Mouse (Mus musculus): Measurements from ENCODE around the gene Nmt1. TPM values are rescaled to one million over a fixed set of nuclear protein-coding genes. Genes with fewer than 3 reads are reported as not detected.

Gene Nmt1
- polyA plus RNA-seq, 1 experiment from 2014 or later: 49.4 TPM

DNA sequence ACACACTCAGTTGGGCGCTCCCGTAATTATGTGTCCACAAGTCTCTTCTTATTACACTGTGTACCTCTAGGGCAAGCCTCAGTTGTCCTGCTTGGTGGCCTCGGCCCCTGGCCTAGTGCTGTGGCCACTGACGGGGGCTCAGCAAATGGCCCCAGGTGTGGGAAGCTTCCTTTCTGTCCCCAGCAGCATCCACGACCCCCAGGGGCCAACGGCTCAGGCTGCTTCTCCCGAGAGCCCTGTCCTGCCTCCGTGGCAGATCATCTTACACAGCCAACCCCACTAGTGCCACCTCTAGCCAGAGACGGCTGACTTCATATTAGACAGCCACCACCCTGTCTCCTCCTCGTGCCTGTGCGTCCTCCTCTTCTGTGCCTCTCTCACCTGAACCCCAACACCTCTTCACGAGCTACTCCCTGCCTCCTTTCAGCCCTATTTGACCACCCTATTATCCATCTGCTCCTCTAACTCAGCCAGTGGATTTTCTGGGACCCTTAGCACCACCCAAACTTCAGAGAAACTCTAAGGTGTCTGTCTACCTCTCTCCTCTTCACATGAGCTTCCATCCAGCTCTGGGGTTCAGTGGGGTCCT is 71.5 kb downstream of the Nmt1 start:
- H3K4me2 ChIP-seq: peak overlapping the region; percentile 14; the same call in 1 of the 2 replicates
- 57% methylated on average over 12 of the region's 12 CpGs for WGBS (ENCODE audit: insufficient replicate concordance)
- H3K4me1 ChIP-seq (ENCODE audit: control insufficient read depth, insufficient read depth, low read length): peaks cover 50% of the 10 kb centered on the region
- H3K27ac ChIP-seq (ENCODE audit: low read depth, low read length): 0 out of 2 replicates have a peak overlapping the region, but pooled peaks have one; percentile 15
- H3K4me3 ChIP-seq (ENCODE audit: low read depth, low read length): no peak overlapping the region
- no peaks in the 10 kb centered on the region for H3K36me3 ChIP-seq (ENCODE audit: control insufficient read depth, insufficient read depth, low read length)
- peak overlapping the region; percentile 39; the same call in 1 of the 2 replicates for H3K9ac ChIP-seq (ENCODE audit: low read depth, low read length)
- peaks cover 28% of the 10 kb centered on the region for H3K27me3 ChIP-seq (ENCODE audit: control insufficient read depth, insufficient read depth, low read length)
- no peak for ATAC-seq (replicated peaks; ENCODE audit: insufficient number of reproducible peaks, low FRiP score, low TSS enrichment)
- H3K9me3 ChIP-seq (replicated peaks; ENCODE audit: control insufficient read depth, low read length): no peaks in the 10 kb centered on the region

DNA sequence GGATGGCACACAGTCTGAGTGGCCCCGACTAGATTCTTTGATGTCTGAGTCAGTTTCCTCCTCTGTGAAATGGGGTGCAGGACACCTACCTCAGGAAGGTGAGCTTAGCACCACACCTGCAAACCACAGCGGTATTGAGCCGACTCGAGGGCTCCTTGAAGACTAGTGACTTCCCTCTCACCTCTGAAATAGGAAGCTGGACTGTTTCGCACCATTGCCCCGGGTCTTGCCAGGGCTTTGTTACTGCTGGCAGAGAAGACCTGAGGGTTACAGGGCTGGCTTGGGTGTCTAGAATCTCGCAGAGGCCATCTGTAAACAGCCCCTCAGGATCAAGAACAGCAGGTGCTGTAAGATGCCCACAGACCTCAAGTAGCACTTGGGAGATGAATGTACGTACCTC is 72.4 kb downstream of the Nmt1 start:
- Histone ChIP-seq H3K36me3 (ENCODE audit: control insufficient read depth, insufficient read depth, low read length) (no peaks in the 10 kb centered on the region), H3K9me3 (replicated peaks; ENCODE audit: control insufficient read depth, low read length) (no peaks in the 10 kb centered on the region), H3K4me1 (ENCODE audit: control insufficient read depth, insufficient read depth, low read length) (peaks cover 42% of the 10 kb centered on the region), H3K4me2 (peak overlapping the region; percentile 93; the same call in 1 of the 2 replicates), H3K27ac (ENCODE audit: low read depth, low read length) (no peak overlapping the region), H3K9ac (ENCODE audit: low read depth, low read length) (no peak overlapping the region), H3K27me3 (ENCODE audit: control insufficient read depth, insufficient read depth, low read length) (peaks cover 32% of the 10 kb centered on the region), H3K4me3 (ENCODE audit: low read depth, low read length) (no peak overlapping the region)
- ATAC-seq (replicated peaks; ENCODE audit: insufficient number of reproducible peaks, low FRiP score, low TSS enrichment): no peak
- 66% methylated on average over 8 of the region's 8 CpGs for WGBS (ENCODE audit: insufficient replicate concordance)

DNA sequence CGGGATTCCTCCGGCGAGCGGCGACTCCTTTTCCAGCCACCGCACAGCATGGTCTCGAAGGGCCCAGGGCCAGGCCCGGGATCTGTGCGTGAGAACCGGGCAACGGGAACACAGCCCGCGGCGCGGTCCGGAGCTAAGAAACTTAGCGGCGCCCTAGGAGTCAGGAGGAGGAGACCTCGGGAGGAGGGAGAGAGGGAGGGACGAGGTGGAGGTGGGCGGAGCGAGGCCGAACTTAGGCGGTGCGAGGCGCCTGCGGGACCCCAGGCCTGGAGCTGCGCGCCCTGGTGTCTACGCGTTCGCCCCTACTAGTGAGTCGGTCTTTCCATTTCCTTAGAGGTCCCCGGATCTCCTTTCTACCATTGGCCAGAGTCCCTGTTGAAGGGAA is 73.5 kb downstream of the Nmt1 start, which contains the start of the genes Plcd3 and Acbd4:
TSS of gene Plcd3 (minus strand) at position 178 of the 385 bp plus-strand sequence.
TSS of gene Acbd4 (plus strand) at position 202 of the 385 bp plus-strand sequence.
- peak within 1 kb of the TSS; percentile 35; the same call in 1 of the 2 replicates for H3K27ac ChIP-seq (ENCODE audit: low read depth, low read length)
- peak within 1 kb of the TSS; percentile 44 for H3K9ac ChIP-seq (ENCODE audit: low read depth, low read length)
- H3K36me3 ChIP-seq (ENCODE audit: control insufficient read depth, insufficient read depth, low read length): no peaks in the 10 kb centered on the region
- peaks cover 36% of the 10 kb centered on the region for H3K4me1 ChIP-seq (ENCODE audit: control insufficient read depth, insufficient read depth, low read length)
- peak within 1 kb of the TSS; percentile 45 for H3K4me3 ChIP-seq (ENCODE audit: low read depth, low read length)
- H3K27me3 ChIP-seq (ENCODE audit: control insufficient read depth, insufficient read depth, low read length): peaks cover 32% of the 10 kb centered on the region
- 1% methylated on average over 33 of the region's 34 CpGs for WGBS (ENCODE audit: insufficient replicate concordance)
- no peaks in the 10 kb centered on the region for H3K9me3 ChIP-seq (replicated peaks; ENCODE audit: control insufficient read depth, low read length)
- no peak; the same call in 1 of the 2 replicates for ATAC-seq (replicated peaks; ENCODE audit: insufficient number of reproducible peaks, low FRiP score, low TSS enrichment)
- peak within 1 kb of the TSS; percentile 93 for H3K4me2 ChIP-seq

DNA sequence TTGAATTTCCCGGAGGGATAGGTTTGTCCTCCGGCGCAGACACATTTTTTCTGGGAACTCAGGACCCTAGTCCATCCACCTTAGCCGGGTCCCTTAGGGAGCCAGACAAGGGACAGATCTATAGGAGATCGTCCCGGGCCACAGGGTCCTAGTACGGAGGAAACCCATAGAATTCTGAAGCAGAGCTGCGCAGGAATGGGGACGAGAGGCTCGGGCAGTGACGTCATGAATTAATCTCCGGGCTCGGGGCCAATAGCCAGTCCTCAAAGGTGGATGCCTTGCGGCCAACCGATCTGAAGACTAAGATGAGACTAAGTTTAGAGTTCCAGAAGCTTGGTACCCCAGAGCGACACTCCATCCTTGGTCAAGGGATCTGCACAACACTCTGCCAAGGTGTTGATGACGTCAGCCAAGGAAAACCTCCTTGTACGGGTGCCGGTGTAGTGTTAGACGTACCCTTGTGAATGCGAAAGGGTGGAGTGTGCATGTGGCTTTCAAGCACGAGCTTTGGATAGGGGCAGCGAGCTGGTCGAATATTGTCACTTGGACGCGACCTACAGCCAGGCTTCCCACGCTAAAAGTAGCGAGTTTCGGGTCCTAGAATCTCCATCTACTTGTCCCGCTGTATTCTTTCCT is 74.0 kb downstream of the Nmt1 start:
- WGBS (ENCODE audit: insufficient replicate concordance): 4% methylated on average over 30 of the region's 30 CpGs
- peaks cover 32% of the 10 kb centered on the region for H3K27me3 ChIP-seq (ENCODE audit: control insufficient read depth, insufficient read depth, low read length)
- H3K4me3 ChIP-seq (ENCODE audit: low read depth, low read length): peak overlapping the region; percentile 45
- no peaks in the 10 kb centered on the region for H3K9me3 ChIP-seq (replicated peaks; ENCODE audit: control insufficient read depth, low read length)
- no peaks in the 10 kb centered on the region for H3K36me3 ChIP-seq (ENCODE audit: control insufficient read depth, insufficient read depth, low read length)
- peak overlapping the region; percentile 35; the same call in 1 of the 2 replicates for H3K27ac ChIP-seq (ENCODE audit: low read depth, low read length)
- peak overlapping the region; percentile 93 for H3K4me2 ChIP-seq
- peak overlapping the region; percentile 44 for H3K9ac ChIP-seq (ENCODE audit: low read depth, low read length)
- peaks cover 31% of the 10 kb centered on the region for H3K4me1 ChIP-seq (ENCODE audit: control insufficient read depth, insufficient read depth, low read length)
- no peak for ATAC-seq (replicated peaks; ENCODE audit: insufficient number of reproducible peaks, low FRiP score, low TSS enrichment)

DNA sequence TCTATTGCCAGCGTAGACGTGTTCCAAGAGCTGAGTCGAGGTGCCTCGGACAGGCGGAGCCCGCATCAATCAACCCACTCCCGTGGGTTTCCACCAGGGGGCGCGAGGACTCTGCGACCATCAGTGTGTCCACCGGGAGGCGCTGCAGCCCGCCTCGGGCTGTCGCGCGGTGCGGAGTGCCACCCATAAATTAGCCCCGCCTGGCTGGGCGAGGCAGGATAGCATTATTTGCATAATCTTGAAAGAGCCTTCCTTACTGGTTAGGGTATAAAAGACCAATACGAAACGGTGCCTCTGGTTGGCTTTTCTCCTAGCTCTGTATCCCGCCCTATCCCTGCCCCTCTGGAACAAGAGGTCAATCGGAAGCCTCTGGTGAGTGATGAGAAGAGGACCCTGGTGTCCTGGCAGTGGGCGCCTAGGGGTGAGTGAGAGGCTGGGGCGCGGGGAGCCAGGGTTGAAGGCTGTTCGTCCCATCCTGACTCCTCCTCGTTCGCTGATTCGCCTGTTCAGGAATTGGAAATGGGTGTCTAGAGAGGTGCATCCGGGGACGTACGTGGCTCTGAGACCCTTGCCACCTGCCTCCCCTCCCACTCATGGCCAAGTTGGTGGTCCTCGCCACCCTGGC is 74.8 kb downstream of the Nmt1 start:
- Histone ChIP-seq H3K4me1 (ENCODE audit: control insufficient read depth, insufficient read depth, low read length) (peaks cover 22% of the 10 kb centered on the region), H3K9ac (ENCODE audit: low read depth, low read length) (peak overlapping the region; percentile 67), H3K9me3 (replicated peaks; ENCODE audit: control insufficient read depth, low read length) (no peaks in the 10 kb centered on the region), H3K4me3 (ENCODE audit: low read depth, low read length) (peak overlapping the region; percentile 45), H3K27me3 (ENCODE audit: control insufficient read depth, insufficient read depth, low read length) (peaks cover 32% of the 10 kb centered on the region), H3K4me2 (peak overlapping the region; percentile 93), H3K27ac (ENCODE audit: low read depth, low read length) (no peak overlapping the region), H3K36me3 (ENCODE audit: control insufficient read depth, insufficient read depth, low read length) (no peaks in the 10 kb centered on the region)
- 2% methylated on average over 35 of the region's 35 CpGs for WGBS (ENCODE audit: insufficient replicate concordance)
- peak; percentile 84 for ATAC-seq (replicated peaks; ENCODE audit: insufficient number of reproducible peaks, low FRiP score, low TSS enrichment)

DNA sequence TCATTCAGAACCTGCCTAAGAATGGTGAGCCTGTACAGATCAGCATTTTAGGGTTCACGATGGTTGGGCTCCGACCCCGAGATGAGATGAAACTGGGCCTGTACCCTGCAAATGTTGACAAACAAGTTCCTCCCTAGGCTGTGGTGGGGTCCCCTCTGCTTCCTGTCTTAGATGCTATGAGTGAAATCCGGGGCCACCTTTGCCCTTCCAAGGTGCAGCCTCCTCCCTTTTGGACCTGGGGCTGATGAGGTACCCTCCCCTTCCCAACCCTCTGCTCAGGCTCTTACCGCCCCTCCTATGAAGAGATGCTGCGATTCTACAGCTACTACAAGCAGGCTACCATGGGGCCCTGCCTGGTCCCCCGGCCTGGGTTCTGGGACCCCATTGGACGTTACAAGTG is 75.6 kb downstream of the Nmt1 start:
- Histone ChIP-seq H3K4me3 (ENCODE audit: low read depth, low read length) (peak overlapping the region; percentile 45), H3K9ac (ENCODE audit: low read depth, low read length) (peak overlapping the region; percentile 67), H3K27me3 (ENCODE audit: control insufficient read depth, insufficient read depth, low read length) (peaks cover 32% of the 10 kb centered on the region), H3K36me3 (ENCODE audit: control insufficient read depth, insufficient read depth, low read length) (no peaks in the 10 kb centered on the region), H3K4me1 (ENCODE audit: control insufficient read depth, insufficient read depth, low read length) (peaks cover 18% of the 10 kb centered on the region), H3K27ac (ENCODE audit: low read depth, low read length) (no peak overlapping the region), H3K4me2 (peak overlapping the region; percentile 93), H3K9me3 (replicated peaks; ENCODE audit: control insufficient read depth, low read length) (no peaks in the 10 kb centered on the region)
- ATAC-seq (replicated peaks; ENCODE audit: insufficient number of reproducible peaks, low FRiP score, low TSS enrichment): no peak
- 42% methylated on average over 8 of the region's 8 CpGs for WGBS (ENCODE audit: insufficient replicate concordance)

DNA sequence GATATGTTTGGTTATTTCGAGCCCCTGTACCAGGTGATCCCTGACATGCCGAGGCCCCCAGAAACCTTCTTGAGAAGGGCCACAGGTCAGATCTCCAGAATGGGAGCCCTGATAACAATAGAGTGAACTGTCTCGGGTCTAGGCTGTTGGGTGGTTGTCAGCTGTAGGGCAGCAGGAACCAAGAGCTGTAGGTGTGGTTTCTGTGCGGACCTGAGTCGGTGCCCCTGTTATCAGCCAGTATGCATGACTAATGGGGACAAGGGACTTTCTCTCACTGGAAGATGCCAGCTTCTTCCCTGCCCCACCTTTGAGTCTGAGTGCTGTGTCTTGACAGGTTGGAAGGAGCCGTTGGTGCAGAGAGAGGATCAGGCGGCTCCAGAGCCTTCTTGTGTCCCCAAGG is 76.5 kb downstream of the Nmt1 start:
- no peak overlapping the region for H3K4me3 ChIP-seq (ENCODE audit: low read depth, low read length)
- H3K36me3 ChIP-seq (ENCODE audit: control insufficient read depth, insufficient read depth, low read length): no peaks in the 10 kb centered on the region
- H3K27ac ChIP-seq (ENCODE audit: low read depth, low read length): no peak overlapping the region
- H3K9ac ChIP-seq (ENCODE audit: low read depth, low read length): no peak overlapping the region
- no peaks in the 10 kb centered on the region for H3K9me3 ChIP-seq (replicated peaks; ENCODE audit: control insufficient read depth, low read length)
- WGBS (ENCODE audit: insufficient replicate concordance): 58% methylated on average over 7 of the region's 7 CpGs
- ATAC-seq (replicated peaks; ENCODE audit: insufficient number of reproducible peaks, low FRiP score, low TSS enrichment): no peak
- peaks cover 13% of the 10 kb centered on the region; the same call in 1 of the 2 replicates for H3K4me1 ChIP-seq (ENCODE audit: control insufficient read depth, insufficient read depth, low read length)
- peak overlapping the region; percentile 93; the same call in 1 of the 2 replicates for H3K4me2 ChIP-seq
- peaks cover 27% of the 10 kb centered on the region for H3K27me3 ChIP-seq (ENCODE audit: control insufficient read depth, insufficient read depth, low read length)

DNA sequence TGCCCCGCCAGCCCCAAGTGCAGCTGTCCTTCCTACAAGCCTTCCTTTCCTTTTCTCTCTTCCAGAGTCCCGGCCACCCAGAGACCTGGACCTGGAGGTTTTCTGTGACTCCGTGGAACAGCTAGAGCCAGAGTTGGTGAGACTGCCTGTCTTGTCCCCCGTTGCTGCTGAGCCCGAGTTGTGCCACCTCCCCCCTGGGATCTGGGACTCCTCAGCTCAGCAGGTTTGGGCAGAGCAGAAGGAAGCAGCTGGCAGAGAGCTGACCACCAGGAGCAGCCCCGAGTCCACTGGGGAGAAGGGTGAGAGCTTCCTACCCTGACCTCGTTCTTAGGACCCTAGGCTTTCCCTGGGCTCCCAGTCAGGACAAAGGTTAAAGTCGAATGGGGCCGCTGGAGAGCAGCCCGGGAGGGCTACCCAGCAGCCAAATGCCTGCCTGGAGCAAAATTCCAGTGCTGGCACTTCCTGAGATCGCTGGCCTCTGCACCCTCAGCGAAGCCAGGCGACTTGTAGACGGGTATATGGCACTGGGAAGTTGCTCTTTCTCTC is 77.3 kb downstream of the Nmt1 start:
- no peaks in the 10 kb centered on the region for H3K9me3 ChIP-seq (replicated peaks; ENCODE audit: control insufficient read depth, low read length)
- peaks cover 13% of the 10 kb centered on the region; the same call in 1 of the 2 replicates for H3K4me1 ChIP-seq (ENCODE audit: control insufficient read depth, insufficient read depth, low read length)
- peaks cover 20% of the 10 kb centered on the region for H3K27me3 ChIP-seq (ENCODE audit: control insufficient read depth, insufficient read depth, low read length)
- H3K4me2 ChIP-seq: peak overlapping the region; percentile 29; the same call in 1 of the 2 replicates
- no peak overlapping the region for H3K4me3 ChIP-seq (ENCODE audit: low read depth, low read length)
- H3K27ac ChIP-seq (ENCODE audit: low read depth, low read length): no peak overlapping the region
- H3K36me3 ChIP-seq (ENCODE audit: control insufficient read depth, insufficient read depth, low read length): no peaks in the 10 kb centered on the region
- no peak overlapping the region for H3K9ac ChIP-seq (ENCODE audit: low read depth, low read length)
- 56% methylated on average over 14 of the region's 14 CpGs for WGBS (ENCODE audit: insufficient replicate concordance)
- no peak for ATAC-seq (replicated peaks; ENCODE audit: insufficient number of reproducible peaks, low FRiP score, low TSS enrichment)

Measured in heart, embryonic 11.5 days (tissue).